Mouse (Mus musculus): Measurements from ENCODE around the gene Vamp2. TPM values are rescaled to one million over a fixed set of nuclear protein-coding genes. Genes with fewer than 3 reads are reported as not detected.

Gene Vamp2
- polyA plus RNA-seq, 1 experiment from 2014 or later, result 124 TPM

DNA sequence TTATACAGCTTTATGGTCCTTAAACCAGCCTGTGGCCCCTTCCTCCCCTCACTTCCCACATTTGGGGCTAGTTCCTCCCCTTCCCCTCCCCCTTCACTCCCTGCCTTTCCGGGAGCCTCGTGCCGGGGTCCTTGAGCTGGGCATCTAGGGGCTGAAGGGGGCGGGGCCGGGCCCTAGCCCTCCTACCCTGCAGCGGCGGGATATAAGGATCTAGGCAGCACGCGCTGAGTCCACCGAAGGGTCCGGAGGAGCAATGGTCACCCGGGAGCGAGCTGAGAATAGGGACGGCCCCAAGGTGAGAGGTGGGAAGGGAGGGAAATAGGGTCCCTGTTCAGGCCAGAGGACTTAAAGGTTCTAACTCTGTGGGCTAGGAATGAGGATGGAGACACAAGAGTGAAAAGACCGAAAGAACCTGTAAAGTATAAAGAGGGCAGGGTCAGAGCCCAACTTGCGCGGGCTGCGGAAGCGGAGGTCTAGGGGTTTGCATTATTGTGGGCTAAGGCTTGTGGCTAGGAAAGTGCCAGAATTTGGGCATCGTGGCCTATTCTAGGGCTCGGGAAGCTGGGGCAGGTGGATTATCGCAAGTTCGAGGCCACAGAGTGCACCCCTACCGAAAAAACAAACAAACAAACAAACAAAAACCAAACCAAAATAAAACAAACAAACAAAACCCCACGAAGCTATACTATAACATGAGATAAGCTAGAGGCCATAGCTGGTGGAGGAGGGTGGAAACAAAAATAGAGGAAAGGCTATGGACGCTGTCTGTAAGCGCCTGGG is 32.1 kb downstream of the Vamp2 start, which contains the start of gene Hes7:
Gene Hes7, plus strand, starts transcription at position 184 of the 780 bp plus-strand sequence.
- H3K4me1 ChIP-seq (ENCODE audit: control insufficient read depth, insufficient read depth, low read length), result peaks cover 12% of the 10 kb centered on the region; the same call in 1 of the 2 replicates
- WGBS, result 3% methylated on average over 27 of the region's 27 CpGs
- peaks cover 6% of the 10 kb centered on the region; the same call in 1 of the 2 replicates for H3K27me3 ChIP-seq (replicated peaks; ENCODE audit: control insufficient read depth, insufficient read depth, low read length)
- H3K27ac ChIP-seq (ENCODE audit: low read depth, low read length), result no peak within 1 kb of the TSS
- DNase-seq (ENCODE audit: low spot score), result no peak
- peak within 1 kb of the TSS; percentile 72 for H3K9ac ChIP-seq (ENCODE audit: low read length)
- H3K4me2 ChIP-seq (ENCODE audit: low read length), result peak within 1 kb of the TSS; percentile 94
- no peaks in the 10 kb centered on the region for H3K36me3 ChIP-seq (ENCODE audit: control insufficient read depth, insufficient read depth, low read length)
- H3K4me3 ChIP-seq (ENCODE audit: low read depth, low read length), result peak within 1 kb of the TSS; percentile 77
- no peaks in the 10 kb centered on the region for H3K9me3 ChIP-seq (replicated peaks; ENCODE audit: control insufficient read depth, low read length)
- ATAC-seq, result no peak

DNA sequence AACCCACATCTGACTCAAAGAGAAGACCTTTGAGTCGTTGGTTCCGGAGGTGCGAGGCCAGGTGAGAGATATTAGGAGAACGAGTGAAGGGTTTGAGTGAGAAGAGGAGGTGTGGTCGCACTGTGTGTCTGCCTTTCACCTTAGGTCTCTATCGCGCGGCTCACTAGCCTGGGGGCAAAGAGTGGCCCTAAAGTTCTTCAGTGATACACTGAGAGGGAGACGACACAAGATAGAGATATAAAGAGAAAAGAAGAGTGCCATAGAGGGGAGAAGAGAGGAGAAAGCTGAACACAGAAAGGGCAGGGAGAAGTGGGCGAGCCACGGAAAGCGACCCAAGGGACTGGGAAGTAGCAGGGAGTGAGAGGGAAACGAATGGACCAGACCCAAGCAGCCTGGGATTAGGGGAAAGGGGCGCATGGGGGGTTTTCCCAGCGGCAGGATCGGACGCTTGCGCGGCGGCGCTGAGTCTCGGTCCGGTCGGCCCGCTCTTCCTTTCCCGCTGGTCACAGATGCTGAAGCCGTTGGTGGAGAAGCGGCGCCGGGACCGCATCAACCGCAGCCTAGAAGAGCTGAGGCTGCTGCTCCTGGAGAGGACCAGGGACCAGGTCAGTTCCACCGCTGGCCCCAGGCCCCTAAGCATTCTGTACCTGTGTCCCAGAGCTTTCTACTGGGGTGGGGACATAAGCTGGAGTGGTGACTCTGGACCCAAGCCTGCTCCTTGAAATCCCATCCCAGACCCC is 32.9 kb downstream of the Vamp2 start:
- ATAC-seq, result no peak
- Histone ChIP-seq H3K4me1 (ENCODE audit: control insufficient read depth, insufficient read depth, low read length) (peaks cover 15% of the 10 kb centered on the region; the same call in 1 of the 2 replicates), H3K27ac (ENCODE audit: low read depth, low read length) (no peak overlapping the region), H3K9ac (ENCODE audit: low read length) (peak overlapping the region; percentile 72), H3K4me2 (ENCODE audit: low read length) (peak overlapping the region; percentile 94), H3K27me3 (replicated peaks; ENCODE audit: control insufficient read depth, insufficient read depth, low read length) (peaks cover 6% of the 10 kb centered on the region; the same call in 1 of the 2 replicates), H3K4me3 (ENCODE audit: low read depth, low read length) (peak overlapping the region; percentile 77), H3K9me3 (replicated peaks; ENCODE audit: control insufficient read depth, low read length) (no peaks in the 10 kb centered on the region), H3K36me3 (ENCODE audit: control insufficient read depth, insufficient read depth, low read length) (no peaks in the 10 kb centered on the region)
- under 1% methylated on average over 33 of the region's 33 CpGs for WGBS
- DNase-seq (ENCODE audit: low spot score), result no peak

- Histone ChIP-seq H3K9ac (ENCODE audit: low read length) (peak overlapping the region; percentile 72), H3K4me2 (ENCODE audit: low read length) (peak overlapping the region; percentile 94), H3K4me1 (ENCODE audit: control insufficient read depth, insufficient read depth, low read length) (peaks cover 15% of the 10 kb centered on the region; the same call in 1 of the 2 replicates), H3K27me3 (replicated peaks; ENCODE audit: control insufficient read depth, insufficient read depth, low read length) (peaks cover 6% of the 10 kb centered on the region; the same call in 1 of the 2 replicates), H3K9me3 (replicated peaks; ENCODE audit: control insufficient read depth, low read length) (no peaks in the 10 kb centered on the region), H3K36me3 (ENCODE audit: control insufficient read depth, insufficient read depth, low read length) (no peaks in the 10 kb centered on the region), H3K4me3 (ENCODE audit: low read depth, low read length) (peak overlapping the region; percentile 77), H3K27ac (ENCODE audit: low read depth, low read length) (peak overlapping the region; percentile 55; the same call in 1 of the 2 replicates)
- 1% methylated on average over 31 of the region's 32 CpGs for WGBS
- ATAC-seq, result no peak
- peak; percentile 63 for DNase-seq (ENCODE audit: low spot score)
These were observed 33.5 kb downstream of the Vamp2 start for GRCm38 (mm10) chr11:69121741-69122335.

- peak; percentile 90 for DNase-seq (ENCODE audit: low spot score)
- Histone ChIP-seq H3K27me3 (replicated peaks; ENCODE audit: control insufficient read depth, insufficient read depth, low read length) (peaks cover 6% of the 10 kb centered on the region; the same call in 1 of the 2 replicates), H3K4me1 (ENCODE audit: control insufficient read depth, insufficient read depth, low read length) (peaks cover 15% of the 10 kb centered on the region; the same call in 1 of the 2 replicates), H3K9me3 (replicated peaks; ENCODE audit: control insufficient read depth, low read length) (no peaks in the 10 kb centered on the region), H3K4me3 (ENCODE audit: low read depth, low read length) (peak within 1 kb of the TSS; percentile 77), H3K9ac (ENCODE audit: low read length) (peak within 1 kb of the TSS; percentile 72), H3K4me2 (ENCODE audit: low read length) (peak within 1 kb of the TSS; percentile 94), H3K36me3 (ENCODE audit: control insufficient read depth, insufficient read depth, low read length) (no peaks in the 10 kb centered on the region), H3K27ac (ENCODE audit: low read depth, low read length) (peak within 1 kb of the TSS; percentile 55; the same call in 1 of the 2 replicates)
- peak; percentile 64 for ATAC-seq
- under 1% methylated on average over 65 of the region's 66 CpGs for WGBS
These were observed 34.2 kb downstream of the Vamp2 start, which contains the start of gene 9130213A22Rik for GRCm38 (mm10) chr11:69122336-69122951. 9130213A22Rik (minus strand) TSS chr11:69122589.

- Histone ChIP-seq H3K36me3 (ENCODE audit: control insufficient read depth, insufficient read depth, low read length) (no peaks in the 10 kb centered on the region), H3K4me3 (ENCODE audit: low read depth, low read length) (peak overlapping the region; percentile 77), H3K4me2 (ENCODE audit: low read length) (peak overlapping the region; percentile 94), H3K27ac (ENCODE audit: low read depth, low read length) (peak overlapping the region; percentile 55; the same call in 1 of the 2 replicates), H3K4me1 (ENCODE audit: control insufficient read depth, insufficient read depth, low read length) (peaks cover 15% of the 10 kb centered on the region; the same call in 1 of the 2 replicates), H3K9ac (ENCODE audit: low read length) (peak overlapping the region; percentile 72), H3K9me3 (replicated peaks; ENCODE audit: control insufficient read depth, low read length) (no peaks in the 10 kb centered on the region), H3K27me3 (replicated peaks; ENCODE audit: control insufficient read depth, insufficient read depth, low read length) (peaks cover 6% of the 10 kb centered on the region; the same call in 1 of the 2 replicates)
- under 1% methylated on average over 29 of the region's 29 CpGs for WGBS
- peak; percentile 6 for ATAC-seq
- peak; percentile 92 for DNase-seq (ENCODE audit: low spot score)
These were observed 34.9 kb downstream of the Vamp2 start for GRCm38 (mm10) chr11:69123056-69123692.

DNA sequence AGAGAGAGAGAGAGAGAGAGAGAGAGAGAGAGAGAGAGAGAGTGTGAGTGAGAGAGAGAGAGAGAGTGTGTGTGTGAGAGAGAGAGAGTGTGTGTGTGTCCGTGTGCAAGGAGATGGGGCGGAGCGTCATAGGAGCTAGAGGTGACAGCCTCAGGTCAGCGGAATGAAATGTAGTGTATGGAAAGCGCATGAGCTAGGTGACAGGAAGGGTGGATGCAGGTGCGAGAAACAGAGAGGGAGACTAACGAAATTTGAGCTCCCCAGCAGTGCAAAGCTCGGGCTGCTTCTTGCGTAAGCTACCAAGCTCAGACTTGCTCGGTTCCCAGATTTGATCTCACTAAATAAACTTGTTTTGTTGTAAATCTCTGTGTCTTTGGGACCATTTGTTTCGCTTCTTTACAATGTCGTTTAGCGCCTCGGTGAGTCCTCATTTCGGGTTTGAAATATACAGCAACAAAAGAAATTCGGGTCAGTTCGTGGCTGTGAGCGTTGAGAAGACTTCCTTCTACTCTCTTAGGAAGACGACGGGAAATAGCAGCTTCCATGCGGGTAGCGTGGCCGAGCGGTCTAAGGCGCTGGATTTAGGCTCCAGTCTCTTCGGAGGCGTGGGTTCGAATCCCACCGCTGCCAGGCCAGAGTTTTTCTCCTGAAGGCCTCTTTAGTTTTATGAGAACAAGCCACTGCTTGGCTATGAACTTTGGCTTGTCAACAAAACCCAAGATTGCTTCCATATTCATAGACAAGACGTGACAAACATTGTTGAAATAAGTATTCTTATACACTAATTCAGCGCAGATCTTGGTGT is 35.6 kb downstream of the Vamp2 start:
- Histone ChIP-seq H3K27ac (ENCODE audit: low read depth, low read length) (peak overlapping the region; percentile 74), H3K4me3 (ENCODE audit: low read depth, low read length) (peak overlapping the region; percentile 77), H3K36me3 (ENCODE audit: control insufficient read depth, insufficient read depth, low read length) (no peaks in the 10 kb centered on the region), H3K4me1 (ENCODE audit: control insufficient read depth, insufficient read depth, low read length) (peaks cover 14% of the 10 kb centered on the region; the same call in 1 of the 2 replicates), H3K27me3 (replicated peaks; ENCODE audit: control insufficient read depth, insufficient read depth, low read length) (peaks cover 6% of the 10 kb centered on the region; the same call in 1 of the 2 replicates), H3K9ac (ENCODE audit: low read length) (peak overlapping the region; percentile 59), H3K4me2 (ENCODE audit: low read length) (peak overlapping the region; percentile 94), H3K9me3 (replicated peaks; ENCODE audit: control insufficient read depth, low read length) (no peaks in the 10 kb centered on the region)
- DNase-seq (ENCODE audit: low spot score) (peak; percentile 96), ATAC-seq (peak; percentile 65)
- WGBS, result under 1% methylated on average over 31 of the region's 31 CpGs

DNA sequence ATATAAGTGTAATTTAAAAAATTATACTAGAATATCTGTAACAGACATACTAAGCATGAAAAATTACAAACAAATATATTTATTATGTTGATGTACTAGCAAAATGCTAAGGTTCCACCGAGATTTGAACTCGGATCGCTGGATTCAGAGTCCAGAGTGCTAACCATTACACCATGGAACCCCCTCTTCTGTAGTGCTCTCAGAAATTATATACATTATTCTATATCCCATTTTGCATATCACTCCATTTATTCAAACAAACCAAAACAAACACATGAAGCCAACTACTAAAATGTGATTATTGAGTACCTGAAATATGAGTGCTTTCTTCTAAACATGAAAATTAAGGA is 36.2 kb downstream of the Vamp2 start:
- DNase-seq (ENCODE audit: low spot score), result peak; percentile 93
- peaks cover 13% of the 10 kb centered on the region; the same call in 1 of the 2 replicates for H3K4me1 ChIP-seq (ENCODE audit: control insufficient read depth, insufficient read depth, low read length)
- H3K27me3 ChIP-seq (replicated peaks; ENCODE audit: control insufficient read depth, insufficient read depth, low read length), result peaks cover 6% of the 10 kb centered on the region; the same call in 1 of the 2 replicates
- H3K4me3 ChIP-seq (ENCODE audit: low read depth, low read length), result peak overlapping the region; percentile 77
- WGBS, result under 1% methylated on average over 3 of the region's 3 CpGs
- ATAC-seq, result peak; percentile 58
- H3K27ac ChIP-seq (ENCODE audit: low read depth, low read length), result no peak overlapping the region
- peak overlapping the region; percentile 94 for H3K4me2 ChIP-seq (ENCODE audit: low read length)
- H3K9ac ChIP-seq (ENCODE audit: low read length), result no peak overlapping the region
- no peaks in the 10 kb centered on the region for H3K9me3 ChIP-seq (replicated peaks; ENCODE audit: control insufficient read depth, low read length)
- no peaks in the 10 kb centered on the region for H3K36me3 ChIP-seq (ENCODE audit: control insufficient read depth, insufficient read depth, low read length)

Measured in forebrain, embryonic 14.5 days (tissue).